Mouse (Mus musculus) liver, adult 2 months (tissue): ENCODE measurements around the gene Akap8l. TPM values are rescaled to one million over a fixed set of nuclear protein-coding genes. Genes with fewer than 3 reads are reported as not detected.

Source experiments
- DNase-seq: peaks from one replicate; pipeline ENCODE4 v3.0.0-alpha.2; 2011; ENCODE audit warnings: low read depth, low spot score; ENCODE audit errors: extremely low read depth
- H3K27ac ChIP-seq: fragments of 200-500 bp; replicated peaks from 2 replicates; pipeline ENCODE4 v1.5.1; 2012; ENCODE audit warnings: low read depth, mild to moderate bottlenecking, control low read depth, inconsistent platforms, low read length; ENCODE audit not compliant: insufficient read depth
- H3K27me3 ChIP-seq: fragments of 200-500 bp; 2 replicates; pipeline ENCODE4 v1.6.1; 2012; ENCODE audit warnings: mild to moderate bottlenecking, moderate library complexity, low read length, inconsistent platforms; ENCODE audit not compliant: control insufficient read depth, insufficient read depth
- H3K36me3 ChIP-seq: fragments of 200-500 bp; 2 replicates; pipeline ENCODE4 v1.6.1; 2012; ENCODE audit warnings: low read length, inconsistent platforms; ENCODE audit not compliant: control insufficient read depth, insufficient read depth
- H3K4me1 ChIP-seq: fragments of 200-500 bp; 2 replicates; pipeline ENCODE4 v1.6.1; 2011; ENCODE audit warnings: low read length; ENCODE audit not compliant: control insufficient read depth, insufficient read depth
- H3K4me3 ChIP-seq: fragments of 200-500 bp; 2 replicates; pipeline ENCODE4 v1.5.1; 2011; ENCODE audit warnings: low read depth, mild to moderate bottlenecking, control low read depth, low read length, moderate library complexity; ENCODE audit not compliant: insufficient read depth
- H3K79me2 ChIP-seq: fragments of 200-500 bp; 2 replicates; pipeline ENCODE4 v1.6.1; 2012; ENCODE audit warnings: inconsistent platforms, mild to moderate bottlenecking, low read length, moderate library complexity; ENCODE audit not compliant: control insufficient read depth, insufficient read depth
- H3K9ac ChIP-seq: fragments of 200-500 bp; 2 replicates; pipeline ENCODE4 v1.6.1; 2012; ENCODE audit warnings: low read depth, mild to moderate bottlenecking, control low read depth, inconsistent platforms, low read length
- CTCF ChIP-seq: fragments of 200-500 bp; IDR thresholded peaks from 2 replicates; pipeline ENCODE4 v1.5.1; 2011; ENCODE audit warnings: low read depth, low read length, control low read depth
- POLR2A ChIP-seq: fragments of 200-500 bp; IDR thresholded peaks from 2 replicates; pipeline ENCODE4 v1.6.1; 2011; ENCODE audit warnings: low read length, control low read depth; ENCODE audit not compliant: insufficient read depth; ENCODE audit errors: extremely low read depth
- WGBS: fragments of 180-500 bp; shearing (Covaris S2); methylation state at CpG from one replicate; pipeline ENCODE4 v1.1.7; 2018; 5-methylcytosine and 5-hydroxymethylcytosine counted together
- polyA plus RNA-seq: library from polyadenylated mRNA; depleted of rRNA; stranded (reverse); fragments of >200 nt; gene quantifications from 2 replicates; pipeline ENCODE4 v1.2.3, GENCODE M21; 2012; rRNA removed
- total RNA-seq: library from RNA; depleted of rRNA; stranded (reverse); fragments of >200 nt; gene quantifications from 2 replicates; pipeline ENCODE4 v1.2.3, GENCODE M21; 2014; rRNA removed

Gene Akap8l
- total and polyA plus RNA-seq, 2 experiments: 25.2 to 62.0 TPM

- 66% methylated on average over 2 of the region's 2 CpGs for WGBS
- peak overlapping the region; percentile 23 for H3K9ac ChIP-seq
- no peaks in the 10 kb centered on the region for H3K27me3 ChIP-seq
- H3K4me1 ChIP-seq: peaks cover 23% of the 10 kb centered on the region
- H3K36me3 ChIP-seq: no peaks in the 10 kb centered on the region
- peak overlapping the region; percentile 59 for H3K27ac ChIP-seq
- H3K4me3 ChIP-seq: peak overlapping the region; percentile 1; the same call in 1 of the 2 replicates
- DNase-seq: no peak
- TF ChIP-seq POLR2A (no peak), CTCF (no peak)
- H3K79me2 ChIP-seq: peaks cover 34% of the 10 kb centered on the region
Measured at GRCm38 (mm10) chr17:32281126-32281525, 69.3 kb downstream of the Akap8l start.

GRCm38 (mm10) chr17:32280575-32280974 is 69.8 kb downstream of the Akap8l start:
- H3K4me1 ChIP-seq: peaks cover 28% of the 10 kb centered on the region
- peaks cover 39% of the 10 kb centered on the region for H3K79me2 ChIP-seq
- no peak for DNase-seq
- H3K9ac ChIP-seq: no peak overlapping the region
- H3K27ac ChIP-seq: no peak overlapping the region
- no peak overlapping the region for H3K4me3 ChIP-seq
- no peaks in the 10 kb centered on the region for H3K36me3 ChIP-seq
- TF ChIP-seq CTCF (no peak), POLR2A (no peak)
- no peaks in the 10 kb centered on the region for H3K27me3 ChIP-seq
- 48% methylated on average over 3 of the region's 3 CpGs for WGBS

DNA sequence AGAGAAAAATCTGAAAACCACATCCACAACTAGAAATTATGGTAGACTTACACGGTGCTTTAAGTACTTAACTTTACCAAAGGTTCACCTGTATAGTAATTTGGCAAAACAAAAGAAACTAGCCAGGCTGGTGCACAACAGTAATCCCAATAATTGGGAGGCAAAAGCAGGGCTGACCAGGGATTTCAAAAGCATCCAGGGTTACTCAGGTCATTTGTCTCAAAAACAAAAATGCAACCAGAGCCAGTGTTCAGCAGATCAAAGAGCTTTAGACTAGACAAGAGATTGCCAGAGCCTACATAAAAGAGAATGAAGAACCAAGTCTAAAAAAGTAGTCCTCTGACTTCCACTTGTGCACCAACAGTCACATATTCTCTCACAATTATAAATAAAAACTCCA is 73.2 kb downstream of the Akap8l start:
- peaks cover 45% of the 10 kb centered on the region for H3K79me2 ChIP-seq
- H3K27ac ChIP-seq: no peak overlapping the region
- H3K36me3 ChIP-seq: peaks cover 2% of the 10 kb centered on the region; the same call in 1 of the 2 replicates
- no peak overlapping the region for H3K4me3 ChIP-seq
- DNase-seq: peak; percentile 84
- H3K4me1 ChIP-seq: peaks cover 38% of the 10 kb centered on the region
- WGBS: 18% methylated on average over 1 of the region's 1 CpGs
- TF ChIP-seq CTCF (no peak), POLR2A (no peak)
- H3K27me3 ChIP-seq: no peaks in the 10 kb centered on the region
- no peak overlapping the region for H3K9ac ChIP-seq

GRCm38 (mm10) chr17:32275568-32275967 is 74.8 kb downstream of the Akap8l start:
- peak; percentile 77 for DNase-seq
- Histone ChIP-seq H3K4me1 (peaks cover 36% of the 10 kb centered on the region), H3K36me3 (peaks cover 10% of the 10 kb centered on the region), H3K79me2 (peaks cover 50% of the 10 kb centered on the region), H3K27ac (peak overlapping the region; percentile 32; the same call in 1 of the 2 replicates), H3K27me3 (no peaks in the 10 kb centered on the region), H3K4me3 (no peak overlapping the region), H3K9ac (no peak overlapping the region)
- no peak for TF ChIP-seq POLR2A
- no peak for TF ChIP-seq CTCF
- 13% methylated on average over 3 of the region's 3 CpGs for WGBS

Other genes starting within 250 kb of the Akap8l start
- 0.55 and 1.0 TPM in 2 replicates for gene Notch3, start 183.8 kb downstream of the Akap8l start, total RNA-seq
- gene Notch3, start 183.8 kb downstream of the Akap8l start, polyA plus RNA-seq: 1.3 TPM in 2 replicates
- 0.07 and 0.09 TPM in 2 replicates for gene Ephx3, start 161.1 kb downstream of the Akap8l start, total RNA-seq
- gene Ephx3, start 161.1 kb downstream of the Akap8l start, polyA plus RNA-seq: 0.21 and 0.22 TPM in 2 replicates
- 10.5 and 18.6 TPM in 2 replicates for gene Brd4, start 65.9 kb downstream of the Akap8l start, total RNA-seq
- gene Brd4, start 65.9 kb downstream of the Akap8l start, polyA plus RNA-seq: 18.3 and 18.4 TPM in 2 replicates
- gene Akap8, start 29.4 kb downstream of the Akap8l start, total RNA-seq: 30.3 and 31.6 TPM in 2 replicates
- gene Akap8, start 29.4 kb downstream of the Akap8l start, polyA plus RNA-seq: 29.0 and 47.9 TPM in 2 replicates
- gene Wiz, start 38.8 kb upstream of the Akap8l start, total RNA-seq: 1.8 and 2.7 TPM in 2 replicates
- gene Wiz, start 38.8 kb upstream of the Akap8l start, polyA plus RNA-seq: 10.4 and 14.0 TPM in 2 replicates
- gene Rasal3, start 53.0 kb upstream of the Akap8l start, total RNA-seq: 0.81 and 0.83 TPM in 2 replicates
- 1.2 and 1.6 TPM in 2 replicates for gene Rasal3, start 53.0 kb upstream of the Akap8l start, polyA plus RNA-seq
- gene Pglyrp2, start 73.6 kb upstream of the Akap8l start, total RNA-seq: 69.5 and 141 TPM in 2 replicates
- 198 and 251 TPM in 2 replicates for gene Pglyrp2, start 73.6 kb upstream of the Akap8l start, polyA plus RNA-seq
- 0.18 and 0.47 TPM in 2 replicates for gene Cyp4f39, start 102.1 kb upstream of the Akap8l start, total RNA-seq
- 0.49 and 0.67 TPM in 2 replicates for gene Cyp4f39, start 102.1 kb upstream of the Akap8l start, polyA plus RNA-seq
- 10.2 and 14.1 TPM in 2 replicates for gene Cyp4f17, start 155.4 kb upstream of the Akap8l start, total RNA-seq
- gene Cyp4f17, start 155.4 kb upstream of the Akap8l start, polyA plus RNA-seq: 18.7 and 20.1 TPM in 2 replicates
- gene Cyp4f16, start 186.0 kb upstream of the Akap8l start, total RNA-seq: 4.1 and 4.9 TPM in 2 replicates
- 3.4 and 5.1 TPM in 2 replicates for gene Cyp4f16, start 186.0 kb upstream of the Akap8l start, polyA plus RNA-seq